Mouse (Mus musculus) heart, adult 11 months (tissue): ENCODE results near the gene Lrrc59.
"Not testable (repeated sequence)": the region's sequence is repeated elsewhere in the genome, so short reads cannot be mapped to it uniquely, and the experiment has no call there.

Source experiments
- DNase-seq: peaks from one replicate; pipeline ENCODE4 v3.0.0; 2022

Gene Lrrc59

DNA sequence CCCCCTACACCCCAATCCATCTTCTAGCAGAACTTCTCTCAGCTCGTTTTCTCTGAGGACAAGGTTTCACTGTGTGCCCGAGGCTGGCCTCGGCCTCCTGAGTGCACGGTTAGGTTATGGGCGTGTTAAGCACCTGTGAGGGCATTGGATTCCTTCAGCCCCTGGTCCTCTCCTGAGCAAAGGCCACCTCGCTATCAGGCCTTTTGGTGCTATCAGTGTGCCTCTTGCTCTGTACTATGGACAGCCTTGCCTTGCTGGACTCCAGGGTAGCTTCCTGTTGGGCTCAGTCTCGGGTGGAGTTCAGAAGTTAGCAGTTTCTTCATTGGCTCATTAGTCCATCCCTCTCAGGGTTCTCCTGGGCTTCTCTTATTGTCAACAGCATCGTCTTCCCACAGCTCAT, 3.4 kb downstream of the Lrrc59 start:
- DNase-seq = peak; percentile 78

DNA sequence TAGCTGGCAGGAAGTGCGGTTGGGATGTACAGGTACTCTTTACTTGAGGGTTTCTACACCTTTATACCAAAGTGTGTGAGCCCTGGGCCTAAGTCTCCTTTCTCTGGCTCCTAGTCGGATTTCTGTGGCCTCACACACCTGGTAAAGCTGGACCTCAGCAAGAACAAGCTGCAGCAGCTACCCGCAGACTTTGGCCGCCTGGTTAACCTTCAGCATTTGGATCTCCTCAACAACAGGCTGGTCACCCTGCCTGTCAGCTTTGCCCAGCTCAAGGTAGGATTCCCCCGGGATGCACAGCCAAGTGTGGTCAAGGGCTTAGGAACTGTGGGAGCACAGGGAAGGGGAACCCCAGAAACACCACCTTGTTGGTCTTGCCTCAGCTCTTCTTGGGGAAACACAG, 4.9 kb downstream of the Lrrc59 start:
- no peak for DNase-seq

DNA sequence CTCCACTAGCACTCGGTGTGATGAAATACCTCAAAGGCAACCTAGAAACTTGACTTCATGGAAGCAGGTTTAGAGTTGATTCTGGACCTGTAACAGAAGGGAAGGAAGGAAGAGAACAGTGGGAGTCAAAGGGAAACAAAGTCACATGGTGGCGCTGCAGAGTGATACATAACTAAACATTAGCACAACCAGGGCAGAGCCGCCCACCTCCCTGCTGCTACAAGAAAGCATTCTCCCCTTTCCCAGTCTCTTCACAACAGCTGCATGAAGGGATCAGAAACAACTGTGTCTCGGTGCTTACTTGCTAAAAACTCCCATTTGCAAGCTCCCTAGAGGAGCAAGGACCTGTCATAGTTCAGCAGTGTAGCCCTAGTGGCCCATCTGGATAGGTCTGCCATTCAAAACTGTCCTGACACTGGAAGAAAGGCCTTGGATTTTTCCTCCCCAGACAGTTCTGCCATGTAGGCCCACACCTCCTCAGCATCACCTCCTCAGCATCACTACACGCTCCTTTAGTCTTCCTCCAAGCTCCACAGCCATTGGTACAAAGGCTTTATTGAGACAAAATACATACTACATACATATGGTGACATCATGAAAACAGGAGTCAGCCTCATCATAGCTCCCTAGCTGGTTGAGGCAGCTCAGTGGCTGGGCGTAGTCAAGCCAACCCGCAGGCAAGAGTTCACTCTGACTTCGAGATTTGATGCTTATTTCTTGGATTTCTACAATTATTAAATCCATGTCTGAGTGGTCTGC, 15.1 kb downstream of the Lrrc59 start:
- no peak for DNase-seq

DNA sequence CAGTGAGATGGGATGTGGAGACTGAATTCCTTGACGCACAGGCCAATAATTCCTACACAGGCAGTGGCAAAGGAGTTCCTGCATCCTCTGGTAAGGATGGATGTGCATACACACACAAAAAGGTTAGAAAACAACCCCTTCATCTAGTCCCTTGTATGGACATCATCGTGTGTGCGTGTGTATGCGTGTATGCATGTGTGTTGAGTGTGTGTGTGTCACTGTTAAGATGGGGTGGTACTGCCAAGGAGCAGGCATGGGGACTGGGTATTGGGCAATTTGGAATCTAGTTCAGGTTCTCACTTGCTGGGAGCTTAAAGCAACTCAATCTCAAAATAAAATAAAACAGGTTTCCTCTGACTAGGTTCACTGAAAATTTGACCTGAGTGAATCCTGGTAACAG, 16.9 kb downstream of the Lrrc59 start:
- no peak for DNase-seq

DNA sequence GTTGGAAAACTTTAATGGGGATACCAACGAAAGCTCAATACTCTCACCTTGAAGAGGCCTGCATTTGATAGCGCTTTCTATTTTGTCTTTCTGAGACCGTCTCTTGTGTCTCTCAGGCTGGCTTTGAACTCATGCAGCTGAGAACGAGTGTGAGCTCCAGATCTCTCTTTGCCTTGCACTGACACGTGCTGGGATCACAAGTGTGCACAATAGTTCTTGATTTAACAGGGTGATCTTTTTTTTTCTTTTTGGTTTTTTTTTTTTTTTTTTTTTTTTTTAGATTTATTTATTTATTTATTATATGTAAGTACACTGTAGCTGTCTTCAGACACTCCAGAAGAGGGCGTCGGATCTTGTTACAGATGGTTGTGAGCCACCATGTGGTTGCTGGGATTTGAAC, 21.7 kb downstream of the Lrrc59 start:
- not testable (repeated sequence) for DNase-seq

DNA sequence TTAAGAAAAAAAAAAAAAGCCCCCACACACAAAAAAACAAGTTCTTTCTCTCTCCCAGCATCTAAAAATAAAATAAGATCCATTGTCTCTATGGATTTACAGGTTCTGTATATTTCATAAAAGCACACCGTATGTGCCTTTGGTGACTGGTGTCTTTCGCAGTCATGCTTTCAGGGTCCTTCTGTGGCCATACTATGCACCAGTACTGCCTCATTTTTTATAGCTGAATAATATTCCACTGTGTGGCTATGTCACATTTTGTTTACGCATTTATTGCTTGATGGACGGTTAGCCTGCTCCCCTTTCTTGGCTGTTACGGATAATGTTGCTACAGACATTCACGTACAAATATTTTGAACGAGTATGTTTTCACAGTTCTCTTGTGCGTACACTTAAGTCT, 23.4 kb downstream of the Lrrc59 start:
- DNase-seq = no peak

DNA sequence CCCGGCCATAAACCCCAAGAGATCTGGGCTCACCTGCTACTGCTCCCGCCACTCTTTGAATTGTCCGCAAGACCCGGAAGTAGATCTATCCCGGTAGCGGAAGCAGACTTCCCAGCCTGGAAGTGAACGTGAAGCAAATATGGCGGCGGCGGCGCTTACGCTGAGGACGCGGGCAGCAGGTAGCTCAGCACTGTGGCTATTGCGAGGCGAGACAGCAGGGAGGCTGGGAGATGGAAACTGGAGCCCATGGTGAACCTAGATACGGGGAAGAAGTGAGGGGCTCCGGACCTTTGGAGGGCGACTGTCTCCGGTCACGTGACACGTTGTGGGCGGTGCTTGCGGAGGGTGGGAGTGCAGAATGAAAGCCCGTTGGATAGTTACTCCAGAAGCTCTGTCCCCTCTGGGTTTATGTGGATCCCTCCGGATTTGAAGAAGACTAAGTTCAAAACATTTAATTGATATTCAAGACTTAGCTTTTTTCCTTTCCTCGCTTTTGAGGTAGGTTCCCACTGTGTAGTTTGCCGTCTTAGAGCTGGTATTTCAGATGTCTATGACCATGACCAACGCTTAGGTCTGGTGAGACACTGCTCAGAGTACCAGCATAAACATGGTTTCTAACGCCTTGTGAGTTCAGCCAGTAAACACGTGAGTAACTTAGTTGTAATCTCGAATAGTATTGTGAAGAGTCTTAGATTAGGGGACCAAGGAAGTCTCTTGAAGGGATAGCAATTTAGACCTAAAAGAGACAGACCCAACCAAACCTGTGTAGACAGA, 24.3 kb downstream of the Lrrc59 start, which contains the start of the genes Mrpl27 and Eme1:
Gene Mrpl27, plus strand, starts transcription at position 105 of the 774 bp plus-strand sequence.
Gene Eme1, minus strand, starts transcription at position 302 of the 774 bp plus-strand sequence.
- peak; percentile 98 for DNase-seq

DNA sequence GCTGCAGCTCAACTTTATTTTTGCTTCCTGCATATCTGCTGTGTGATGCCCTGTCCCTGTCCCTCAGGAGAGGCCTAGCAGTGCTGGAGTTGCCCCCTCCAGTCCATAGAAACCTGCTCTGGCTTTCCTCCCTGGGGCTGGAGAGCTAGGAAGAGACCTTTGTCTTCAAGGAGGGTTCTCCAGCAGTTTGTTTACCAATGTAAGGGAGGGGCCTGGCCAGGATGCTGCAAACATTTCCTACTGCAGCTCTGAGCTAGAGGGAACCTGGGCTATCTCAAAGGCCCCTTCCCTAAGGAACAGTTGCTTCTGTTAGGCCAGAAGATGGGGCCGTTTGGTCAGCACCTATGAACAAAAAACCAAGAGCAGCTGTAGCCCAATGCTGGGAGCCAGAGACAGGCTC, 31.8 kb downstream of the Lrrc59 start:
- peak; percentile 87 for DNase-seq

DNA sequence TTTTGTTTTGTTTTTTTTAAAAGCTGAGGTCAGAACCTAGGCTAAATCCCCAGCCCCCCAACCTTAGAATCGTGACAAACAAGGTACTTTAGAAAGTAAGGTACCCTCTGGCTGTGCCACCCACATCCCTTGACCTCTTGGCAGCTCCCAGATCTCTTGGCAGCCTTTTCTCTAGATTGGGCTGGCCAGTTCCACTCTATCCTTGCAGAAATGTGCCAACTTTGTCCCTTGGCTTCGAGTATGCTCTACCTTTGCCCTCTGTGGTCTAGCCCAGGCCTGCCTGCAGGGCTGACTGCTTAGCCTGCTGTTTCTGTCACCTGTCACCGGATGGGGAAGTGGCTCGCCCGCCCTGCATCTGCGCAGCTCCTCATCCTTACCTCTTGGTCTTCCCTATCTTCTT, 35.7 kb downstream of the Lrrc59 start:
- no peak for DNase-seq

DNA sequence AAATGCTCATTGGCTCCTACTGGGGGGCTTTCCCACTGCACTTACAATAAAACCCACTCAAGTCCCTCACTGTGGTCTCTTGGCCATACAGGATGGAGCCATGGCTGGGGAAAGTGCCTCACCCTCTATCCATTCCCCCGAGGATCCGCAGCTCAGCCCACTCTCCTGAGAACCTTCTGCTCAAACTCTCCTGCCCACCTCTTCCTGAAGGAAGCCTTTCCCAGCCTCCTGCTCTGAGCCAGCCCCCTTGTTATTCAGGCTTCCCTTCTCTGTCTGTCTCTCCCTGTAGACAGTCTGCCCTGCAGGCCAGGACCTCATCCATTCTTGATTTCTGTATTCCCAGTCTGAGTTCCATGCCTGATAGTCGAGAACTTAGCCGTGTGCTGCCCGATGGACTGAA, 45.4 kb downstream of the Lrrc59 start:
- DNase-seq = no peak

DNA sequence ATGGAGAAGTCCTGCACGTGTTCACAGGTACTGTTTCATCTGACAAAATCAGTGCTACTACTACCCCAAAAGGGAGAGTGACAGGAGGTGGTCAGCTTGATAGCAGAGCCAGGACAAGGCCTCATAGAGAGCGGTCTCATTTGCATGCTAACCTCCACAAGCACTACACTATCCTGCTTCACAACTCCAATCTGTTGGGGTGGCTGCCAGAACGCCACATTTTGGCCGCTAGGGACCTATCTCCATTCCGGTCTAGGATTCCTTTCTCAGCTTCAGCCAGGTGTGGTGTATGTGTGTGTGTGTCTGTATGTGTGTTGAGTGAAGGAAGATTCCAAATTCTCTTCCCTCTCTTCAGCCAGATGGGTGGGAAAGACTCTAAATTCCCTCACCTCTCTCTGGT, 45.9 kb downstream of the Lrrc59 start:
- no peak for DNase-seq

DNA sequence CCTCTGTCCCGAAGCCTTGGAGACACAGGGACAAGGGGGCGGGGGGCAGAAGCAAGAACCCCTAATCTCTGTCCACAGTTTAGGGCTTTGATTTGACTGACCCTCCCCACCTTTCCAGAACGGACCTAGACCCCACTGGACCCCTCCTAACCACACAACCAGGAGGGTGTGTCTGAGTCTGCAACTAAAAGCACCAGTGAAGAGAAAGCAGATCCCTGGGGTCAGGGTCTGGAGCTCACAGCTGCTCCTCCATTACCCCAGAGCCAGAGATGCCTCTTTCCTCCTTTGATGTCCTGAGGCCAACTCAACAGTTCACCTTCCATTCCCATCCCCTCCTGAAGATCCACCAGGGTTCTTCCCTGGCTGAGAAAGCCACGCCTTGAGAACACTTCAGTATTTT, 46.7 kb downstream of the Lrrc59 start:
- DNase-seq = peak; percentile 92

DNA sequence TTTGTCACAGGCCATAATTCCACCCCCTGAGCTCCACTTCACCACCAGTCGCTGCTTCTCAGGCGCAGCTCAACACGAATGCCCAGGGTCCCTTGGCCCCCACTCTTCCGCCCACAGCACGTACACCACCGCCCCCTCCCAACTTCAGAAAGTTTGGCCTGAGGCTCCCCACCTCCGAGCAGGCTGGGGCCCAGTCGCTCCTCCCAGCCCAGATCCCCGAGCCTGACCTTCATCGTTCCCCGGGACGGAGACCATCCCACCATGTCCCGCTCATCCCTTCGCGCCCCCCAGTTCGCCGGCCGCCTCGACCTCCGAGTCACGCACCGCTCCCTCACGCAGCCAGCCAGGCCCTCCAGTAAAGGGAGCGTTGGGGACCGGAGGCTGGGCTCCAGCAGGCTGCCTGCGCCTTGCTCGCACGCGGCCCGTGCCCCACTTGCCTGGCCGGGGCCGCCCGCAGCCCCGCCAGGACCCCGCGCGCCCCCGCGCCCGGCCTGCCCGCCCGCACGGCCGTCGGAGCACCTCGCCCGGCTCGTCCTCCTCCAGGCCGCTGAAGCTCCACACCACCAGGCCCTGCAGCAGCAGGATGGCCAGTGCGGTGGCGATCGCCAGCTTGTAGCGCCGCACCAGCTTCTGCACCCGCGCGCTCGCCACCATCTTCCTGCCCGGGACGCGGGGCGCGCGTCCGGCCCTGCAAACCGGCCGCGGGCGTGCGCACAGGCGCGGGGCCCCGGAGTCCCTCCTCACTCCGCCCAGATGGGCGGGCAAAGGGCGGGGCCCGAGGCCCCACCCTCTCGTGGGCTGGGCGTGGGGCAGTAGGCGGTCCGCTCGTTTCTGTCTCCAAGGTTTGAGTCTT, 47.4 kb downstream of the Lrrc59 start, which contains the start of gene Xylt2:
Gene Xylt2, minus strand, starts transcription at position 762 of the 853 bp plus-strand sequence.
- peak; percentile 99 for DNase-seq

DNA sequence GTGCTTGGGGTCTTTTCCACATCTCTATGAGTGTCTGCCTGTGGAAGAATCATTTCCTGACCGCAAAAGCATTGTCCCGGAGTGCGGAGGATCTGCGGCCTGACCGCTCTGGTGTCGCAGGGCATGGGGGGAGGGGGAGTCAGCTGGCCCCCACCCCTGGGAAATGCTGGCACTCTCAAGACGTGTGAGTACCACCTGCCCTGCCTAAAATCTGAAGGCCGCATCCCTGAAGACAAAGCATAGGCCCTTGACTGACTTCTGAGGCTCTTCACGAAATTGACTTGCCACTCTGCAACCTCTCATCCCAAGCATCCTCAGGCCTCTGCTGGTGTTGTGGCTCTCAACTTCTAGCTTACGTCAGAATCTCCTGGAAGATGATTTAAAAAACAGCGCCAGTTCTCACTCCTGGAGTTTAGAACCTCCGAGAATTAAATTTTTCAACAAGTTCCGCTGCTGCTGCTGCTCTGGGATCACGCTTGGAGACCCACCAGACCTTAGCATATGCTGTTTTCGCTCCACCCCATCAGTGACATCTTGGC, 48.1 kb downstream of the Lrrc59 start:
- no peak for DNase-seq

DNA sequence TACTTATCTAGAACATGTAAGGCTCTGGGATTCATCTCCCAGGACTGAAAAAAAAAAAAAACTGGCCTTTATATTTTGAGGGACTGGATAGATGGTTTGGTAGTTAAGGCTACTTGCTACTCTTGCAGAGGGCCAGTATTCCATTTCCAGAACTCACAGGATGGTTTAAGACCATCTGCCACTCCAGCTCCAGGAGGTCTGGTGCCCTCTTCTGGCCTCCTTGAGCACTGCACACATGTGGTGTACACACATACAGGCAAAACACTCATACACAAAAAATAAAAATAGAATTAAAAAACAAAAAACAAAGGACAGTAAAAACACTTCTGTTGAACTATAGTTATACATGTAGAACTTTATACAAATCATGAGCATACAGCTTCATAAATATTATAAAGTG, 51.1 kb downstream of the Lrrc59 start:
- no peak for DNase-seq

DNA sequence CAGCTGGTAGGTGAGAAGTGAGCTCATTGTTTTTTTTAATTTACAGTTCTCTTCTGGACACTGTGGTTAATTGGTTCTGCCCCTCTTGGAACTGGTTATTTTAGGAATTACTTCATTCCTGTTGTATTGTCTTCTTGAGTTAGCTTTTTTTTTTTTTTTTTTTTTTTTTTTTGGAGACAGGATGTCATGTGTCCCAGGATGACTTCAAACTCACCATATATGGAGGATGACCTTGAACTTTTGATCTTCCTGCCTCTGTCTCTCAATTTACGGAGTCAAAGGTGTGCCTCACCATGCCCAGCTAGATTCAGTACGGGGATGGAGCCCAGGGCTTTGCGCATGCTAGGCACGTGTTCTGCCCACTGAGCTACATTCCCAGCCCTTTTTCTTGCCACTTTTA, 52.1 kb downstream of the Lrrc59 start:
- peak; percentile 79 for DNase-seq

DNA sequence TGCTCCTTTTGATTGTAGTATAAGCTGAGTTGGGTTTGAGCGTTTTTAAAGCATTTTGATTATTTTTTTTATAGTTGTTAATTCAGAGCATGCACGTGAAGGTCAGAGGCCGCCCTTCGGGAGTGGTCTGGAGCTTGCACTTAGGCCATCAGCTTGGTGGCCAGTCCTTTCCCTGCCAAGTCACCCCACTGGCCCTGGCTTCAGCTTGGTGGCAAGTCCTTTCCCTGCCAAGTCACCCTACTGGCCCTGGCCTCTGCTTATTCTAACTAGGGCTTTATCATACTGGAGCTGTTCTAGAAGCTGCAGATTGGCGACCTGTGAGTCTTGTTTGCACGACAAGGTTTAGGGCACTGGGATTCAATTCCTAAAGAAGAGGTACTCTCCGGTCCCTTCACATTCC, 52.9 kb downstream of the Lrrc59 start:
- peak; percentile 84 for DNase-seq

DNA sequence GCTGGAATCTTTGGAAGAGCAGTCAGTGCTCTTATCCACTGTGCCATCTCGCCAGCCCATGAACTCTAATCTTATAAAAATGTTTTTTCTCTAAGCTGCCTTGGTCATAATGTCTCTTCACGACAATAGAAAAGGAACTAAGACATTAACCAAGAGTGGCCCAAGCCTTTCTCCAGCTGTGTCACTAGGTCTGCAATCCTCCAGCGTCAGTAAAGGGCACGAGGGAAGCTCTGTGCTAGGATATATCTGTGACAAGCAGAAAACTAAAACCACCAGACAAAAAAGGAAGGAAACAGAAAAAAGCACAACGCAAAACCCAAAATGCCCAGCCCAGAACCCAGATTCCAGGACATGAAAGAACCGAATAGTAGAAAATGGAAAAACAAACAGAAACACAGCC, 57.6 kb downstream of the Lrrc59 start:
- DNase-seq = peak; percentile 94

DNA sequence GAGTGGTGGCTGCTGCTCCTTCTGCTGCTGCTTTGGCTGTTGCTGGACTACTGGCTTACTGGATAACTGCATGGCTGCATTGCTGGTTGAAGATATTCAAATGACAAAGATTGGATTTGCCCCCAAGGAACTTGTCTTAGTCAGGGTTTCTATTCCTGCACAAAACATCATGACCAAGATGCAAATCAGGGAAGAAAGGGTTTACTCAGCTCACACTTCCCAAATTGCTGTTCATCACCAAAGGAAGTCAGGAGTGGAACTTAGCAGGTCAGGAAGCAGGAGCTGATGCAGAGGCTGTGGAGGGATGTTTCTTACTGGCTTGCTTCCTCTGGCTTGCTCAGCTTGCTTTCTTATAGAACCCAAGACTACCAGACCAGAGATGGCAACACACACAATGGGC, 62.9 kb downstream of the Lrrc59 start:
- DNase-seq = not testable (repeated sequence)
